Mouse (Mus musculus): ENCODE results near the gene L1td1.

L1td1 gene

GRCm38 (mm10) chr4:98743209-98743905, 16.8 kb downstream of the L1td1 start:
- no peak for DNase-seq (ENCODE audit: low spot score)

DNA sequence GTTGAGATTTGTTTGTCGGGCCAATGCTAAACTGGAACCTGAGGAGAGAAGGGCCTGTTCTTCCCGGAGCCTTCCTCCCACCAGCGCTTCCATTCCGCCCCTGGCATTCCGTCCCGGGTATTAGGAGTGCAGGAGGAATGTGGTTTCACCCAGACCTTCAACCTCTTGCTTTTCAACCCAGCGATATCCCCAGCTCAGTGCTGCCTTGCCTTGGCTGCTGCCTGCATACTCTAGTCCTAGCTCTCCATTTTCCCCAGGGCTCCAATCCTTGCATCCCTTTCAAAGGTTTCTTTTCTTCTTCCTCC, 17.3 kb downstream of the L1td1 start:
- peak; percentile 53 for DNase-seq (ENCODE audit: low spot score)

DNA sequence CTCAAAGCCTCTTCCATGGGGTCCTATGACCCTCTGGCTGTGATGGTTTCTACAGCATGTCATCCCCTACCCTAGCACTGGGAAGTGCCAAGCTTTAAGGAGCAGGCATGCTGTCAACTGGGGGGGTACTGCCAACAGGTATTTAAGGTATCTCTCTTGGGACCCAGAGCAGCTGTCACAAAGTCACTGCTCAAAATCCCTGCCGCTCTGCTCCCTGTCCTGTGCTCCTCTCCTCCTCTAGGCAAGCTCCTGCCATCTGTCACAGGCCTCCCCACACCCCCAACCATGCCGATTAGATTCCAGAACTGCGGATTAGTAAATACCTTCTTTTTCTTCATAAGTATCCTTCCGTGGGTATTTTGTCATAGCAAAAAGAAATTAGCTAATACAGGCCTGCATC, 27.9 kb downstream of the L1td1 start:
- DNase-seq (ENCODE audit: low spot score) = no peak

DNA sequence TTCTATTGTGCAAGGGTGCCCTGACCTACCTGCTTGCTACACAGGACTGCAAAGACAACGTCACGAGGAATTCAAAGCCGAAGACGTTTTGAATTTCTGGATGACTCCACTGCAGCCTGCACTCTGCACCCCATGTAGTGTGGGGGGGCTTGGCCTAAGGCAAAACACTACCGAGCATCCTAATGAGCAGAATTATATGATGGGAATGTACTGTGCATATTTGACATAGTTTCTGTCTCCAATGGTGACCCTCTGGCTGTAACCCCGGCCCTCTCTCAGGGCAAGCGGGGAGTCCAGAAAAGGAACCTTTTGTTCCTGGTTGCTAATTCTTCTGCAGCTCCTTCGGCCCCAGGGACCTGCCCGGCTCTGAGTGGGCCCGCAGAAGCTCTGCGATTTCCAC, 29.6 kb downstream of the L1td1 start:
- DNase-seq (ENCODE audit: low spot score) = no peak

DNA sequence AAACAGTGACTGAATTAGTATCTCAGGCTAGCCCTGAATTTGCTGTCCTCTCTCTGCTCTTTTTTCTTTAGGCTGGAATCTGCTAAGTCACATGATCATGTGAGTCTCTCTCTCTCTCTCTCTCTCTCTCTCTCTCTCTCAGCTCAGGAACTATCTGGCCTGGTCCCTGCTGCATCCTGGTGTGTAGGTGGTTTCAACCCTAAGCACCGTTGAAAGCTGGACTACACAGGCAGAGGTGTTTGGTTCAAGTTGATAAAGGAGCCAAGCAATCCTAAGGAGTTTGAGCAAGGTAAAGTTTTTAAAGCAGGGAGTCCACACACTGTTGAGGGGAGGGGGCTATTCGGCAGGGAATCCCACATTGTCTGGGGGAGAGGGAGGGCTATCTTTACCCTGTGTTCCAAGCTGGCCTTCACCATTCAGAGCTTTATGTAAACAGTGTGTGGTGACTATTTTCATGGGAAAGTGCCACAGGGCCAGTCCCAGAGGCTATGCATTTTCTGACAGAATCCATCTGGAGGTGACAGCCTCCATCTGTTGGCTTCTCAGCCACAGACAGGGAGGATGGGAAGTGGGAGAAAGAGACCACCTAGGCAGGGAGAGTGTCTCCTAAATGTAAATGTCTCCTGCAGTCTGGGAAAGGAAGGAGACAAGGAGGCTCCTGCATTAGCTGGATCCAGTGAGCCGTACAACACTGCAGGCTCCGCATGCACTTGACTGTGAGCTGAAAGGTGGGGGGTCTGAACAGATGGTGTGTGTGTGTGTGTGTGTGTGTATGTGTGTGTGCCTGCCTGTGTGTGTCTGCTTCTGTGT, 31.7 kb downstream of the L1td1 start:
- no peak for DNase-seq (ENCODE audit: low spot score)

- DNase-seq (ENCODE audit: low spot score) = no peak
Observed at GRCm38 (mm10) chr4:98758872-98759518, 32.5 kb downstream of the L1td1 start.

- DNase-seq (ENCODE audit: low spot score) = no peak
Observed at GRCm38 (mm10) chr4:98767134-98768133, 40.9 kb downstream of the L1td1 start.

DNA sequence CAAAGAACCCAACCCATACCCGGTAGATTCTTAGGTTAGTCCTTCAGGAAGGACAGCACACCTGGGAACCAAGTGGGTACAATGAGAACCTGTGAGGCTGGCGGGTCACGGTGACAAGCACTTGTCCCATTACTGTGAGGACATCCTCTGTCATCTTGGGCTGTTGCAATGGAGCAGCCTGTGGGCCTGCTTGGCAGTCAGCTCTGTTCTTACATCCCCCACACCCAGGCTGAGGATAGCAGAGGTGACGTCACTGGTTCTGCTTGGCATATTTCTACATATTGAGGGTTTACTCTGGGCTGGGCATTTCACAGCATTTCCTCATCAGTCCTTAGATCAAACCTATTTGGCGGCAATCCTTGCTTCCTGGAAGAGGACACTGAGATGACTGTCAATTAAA, 47.3 kb downstream of the L1td1 start:
- no peak for DNase-seq (ENCODE audit: low spot score)

- no peak for DNase-seq (ENCODE audit: low spot score)
Observed at GRCm38 (mm10) chr4:98776721-98777427, 50.3 kb downstream of the L1td1 start.

- DNase-seq (ENCODE audit: low spot score) = no peak
Observed at GRCm38 (mm10) chr4:98777464-98777863, 50.9 kb downstream of the L1td1 start.

DNA sequence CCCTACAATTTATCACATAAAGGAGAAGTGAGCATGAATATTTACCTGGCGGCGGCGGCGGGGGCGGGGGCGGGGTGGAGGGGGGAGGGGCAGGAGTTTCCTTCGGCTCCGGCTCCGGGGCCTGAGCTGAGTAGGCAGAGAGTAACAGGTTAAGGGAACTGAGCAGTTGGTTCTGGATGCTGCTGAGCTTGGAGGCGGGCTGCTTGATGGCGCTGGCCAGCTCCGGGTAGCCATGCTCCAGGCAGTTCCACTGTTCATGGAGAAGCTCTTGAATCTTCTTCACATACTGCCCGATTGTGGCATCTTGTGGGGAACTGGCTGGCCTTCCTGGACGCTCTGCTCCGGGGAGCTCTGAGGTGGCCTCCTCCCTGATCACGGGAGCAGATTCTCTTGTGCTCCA, 51.7 kb downstream of the L1td1 start:
- no peak for DNase-seq (ENCODE audit: low spot score)

DNA sequence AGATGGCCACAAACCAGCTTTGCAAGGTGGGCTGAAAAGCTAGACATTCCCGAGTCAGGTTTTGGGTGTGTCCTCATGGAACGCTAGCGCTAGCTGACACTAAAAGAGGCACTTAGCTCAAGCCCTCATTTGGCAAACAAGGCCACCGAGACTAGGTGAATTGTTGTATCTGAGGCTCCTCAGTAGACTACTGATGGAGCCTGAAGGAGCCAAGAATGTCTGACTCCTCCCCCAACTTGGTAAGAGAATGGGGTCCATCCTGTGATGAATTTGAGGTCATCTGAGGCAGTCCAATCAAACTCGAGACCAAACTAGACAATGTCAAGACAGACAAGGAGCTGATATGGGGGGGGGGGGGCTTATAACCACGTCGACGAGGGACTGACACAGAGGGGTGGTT, 59.3 kb downstream of the L1td1 start:
- no peak for DNase-seq (ENCODE audit: low spot score)

DNA sequence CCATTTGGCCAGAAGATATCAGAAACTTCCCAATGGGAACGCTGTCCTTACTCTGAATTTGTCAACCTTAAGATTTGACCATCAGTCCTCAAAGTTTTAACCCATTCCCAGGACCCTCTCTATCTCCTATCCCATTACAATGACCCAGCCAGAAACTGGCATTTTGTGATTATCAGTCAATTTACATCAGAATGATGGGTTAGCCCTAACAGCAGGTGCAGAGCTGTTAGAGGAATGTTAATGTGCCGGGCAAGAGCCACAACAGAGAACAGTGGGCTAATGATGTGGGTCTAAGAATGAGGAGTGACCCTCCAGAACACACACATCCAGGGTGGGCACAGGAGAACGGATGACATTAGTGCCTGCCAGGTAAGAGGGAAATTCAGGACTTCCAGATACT, 59.7 kb downstream of the L1td1 start:
- DNase-seq (ENCODE audit: low spot score) = no peak

All from yolk sac, embryonic 10.5 days (tissue).